Comparison of ENCODE assay signal across 16 mouse cellular contexts in the genomic region with DNA sequence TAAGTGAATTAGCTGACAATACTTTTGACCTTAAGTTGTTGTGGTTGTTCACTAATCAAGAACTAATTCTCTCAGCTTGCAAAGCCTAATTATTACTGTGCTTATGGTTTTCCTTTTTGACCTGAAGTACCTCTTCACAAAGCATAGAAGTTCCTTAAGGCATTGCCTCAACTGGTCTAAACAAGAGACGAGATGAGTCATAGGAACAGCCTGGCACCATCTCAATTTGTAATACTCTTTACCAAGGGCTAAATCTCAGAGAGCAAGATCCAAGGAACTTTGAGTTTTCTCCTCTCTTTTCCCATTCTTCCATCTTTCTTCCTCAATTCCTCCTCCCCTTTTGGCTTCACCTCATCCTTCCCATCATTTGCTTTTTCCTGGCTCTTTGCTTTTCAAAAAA.
"Had no signal": no experiment of that assay in that cellular context is flagged by ENCODE, and none has a peak within 500 bp of the region (broad histone marks: within the 10 kb centered on the region; RNA-seq: fewer than 3 reads in every experiment).

No protein-coding gene starts in this region.

- DNase-seq: gastrocnemius, adult 2 months; gastrocnemius, postnatal 10 days; gastrocnemius, postnatal 36 days; heart, adult 11 months; heart, adult 2 months; heart, postnatal 14 days; heart, postnatal 36 days; kidney, adult 11 months; kidney, adult 2 months; kidney, adult 9 months; kidney, postnatal 14 days; kidney, postnatal 36 days; layer of hippocampus, adult 9-11 months; layer of hippocampus, postnatal 36 days; liver; liver, embryonic 13.5 days had no signal
